Mouse (Mus musculus): ENCODE data around the gene Fbxw7. TPM values are rescaled to one million over a fixed set of nuclear protein-coding genes. Genes with fewer than 3 reads are reported as not detected.

The Fbxw7 gene
- 12.4 and 12.9 TPM in 2 replicates for polyA plus RNA-seq (2015; fragmentation: Nextera tagmentation; extraction: Ambion mirVana)

- WGBS, result under 1% methylated on average over 62 of the region's 76 CpGs
- Histone ChIP-seq H3K4me1 (ENCODE audit: control insufficient read depth, insufficient read depth, low read length) (peaks cover 17% of the 10 kb centered on the region), H3K4me2 (ENCODE audit: low read depth, low read length) (peak within 1 kb of the TSS; percentile 86), H3K9me3 (replicated peaks; ENCODE audit: control insufficient read depth, low read length) (no peaks in the 10 kb centered on the region), H3K36me3 (ENCODE audit: control insufficient read depth, insufficient read depth, low read length) (no peaks in the 10 kb centered on the region), H3K4me3 (replicated peaks; ENCODE audit: low read length) (peak within 1 kb of the TSS; percentile 97), H3K27ac (ENCODE audit: low read length) (peak within 1 kb of the TSS; percentile 98), H3K27me3 (ENCODE audit: control insufficient read depth, insufficient read depth, low read length) (no peaks in the 10 kb centered on the region), H3K9ac (ENCODE audit: low read length) (peak within 1 kb of the TSS; percentile 91)
- ATAC-seq (ENCODE audit: insufficient read depth, low FRiP score), result peak; percentile 41
Measured at GRCm38 (mm10) chr3:84814762-84815381, at the start of gene Fbxw7. Gene Fbxw7, plus strand, starts transcription at chr3:84815268.

GRCm38 (mm10) chr3:84768940-84769339, 46.1 kb upstream of the Fbxw7 start:
- 0 out of 2 replicates have a peak, but pooled peaks cover 2% of the 10 kb centered on the region for H3K4me1 ChIP-seq (ENCODE audit: control insufficient read depth, insufficient read depth, low read length)
- H3K27ac ChIP-seq (ENCODE audit: low read length), result no peak overlapping the region
- no peaks in the 10 kb centered on the region for H3K27me3 ChIP-seq (ENCODE audit: control insufficient read depth, insufficient read depth, low read length)
- ATAC-seq (ENCODE audit: insufficient read depth, low FRiP score), result no peak
- H3K9ac ChIP-seq (ENCODE audit: low read length), result no peak overlapping the region
- 87% methylated on average over 4 of the region's 4 CpGs for WGBS
- H3K4me2 ChIP-seq (ENCODE audit: low read depth, low read length), result no peak overlapping the region
- H3K36me3 ChIP-seq (ENCODE audit: control insufficient read depth, insufficient read depth, low read length), result no peaks in the 10 kb centered on the region
- H3K9me3 ChIP-seq (replicated peaks; ENCODE audit: control insufficient read depth, low read length), result no peaks in the 10 kb centered on the region
- no peak overlapping the region for H3K4me3 ChIP-seq (replicated peaks; ENCODE audit: low read length)

GRCm38 (mm10) chr3:84769411-84769810, 45.7 kb upstream of the Fbxw7 start:
- Histone ChIP-seq H3K27me3 (ENCODE audit: control insufficient read depth, insufficient read depth, low read length) (no peaks in the 10 kb centered on the region), H3K9ac (ENCODE audit: low read length) (no peak overlapping the region), H3K4me2 (ENCODE audit: low read depth, low read length) (no peak overlapping the region), H3K4me1 (ENCODE audit: control insufficient read depth, insufficient read depth, low read length) (0 out of 2 replicates have a peak, but pooled peaks cover 3% of the 10 kb centered on the region), H3K4me3 (replicated peaks; ENCODE audit: low read length) (no peak overlapping the region), H3K27ac (ENCODE audit: low read length) (no peak overlapping the region), H3K36me3 (ENCODE audit: control insufficient read depth, insufficient read depth, low read length) (no peaks in the 10 kb centered on the region), H3K9me3 (replicated peaks; ENCODE audit: control insufficient read depth, low read length) (no peaks in the 10 kb centered on the region)
- 72% methylated on average over 6 of the region's 6 CpGs for WGBS
- no peak for ATAC-seq (ENCODE audit: insufficient read depth, low FRiP score)

- no peak for ATAC-seq (ENCODE audit: insufficient read depth, low FRiP score)
- WGBS, result 80% methylated on average over 6 of the region's 6 CpGs
Measured at GRCm38 (mm10) chr3:84770518-84770917, 44.5 kb upstream of the Fbxw7 start.

GRCm38 (mm10) chr3:84771980-84772379, 43.1 kb upstream of the Fbxw7 start:
- H3K4me2 ChIP-seq (ENCODE audit: low read depth, low read length), result no peak overlapping the region
- H3K9me3 ChIP-seq (replicated peaks; ENCODE audit: control insufficient read depth, low read length), result no peaks in the 10 kb centered on the region
- H3K27me3 ChIP-seq (ENCODE audit: control insufficient read depth, insufficient read depth, low read length), result no peaks in the 10 kb centered on the region
- H3K9ac ChIP-seq (ENCODE audit: low read length), result no peak overlapping the region
- 53% methylated on average over 2 of the region's 2 CpGs for WGBS
- ATAC-seq (ENCODE audit: insufficient read depth, low FRiP score), result peak; percentile 74; the same call in 1 of the 2 replicates
- no peaks in the 10 kb centered on the region for H3K36me3 ChIP-seq (ENCODE audit: control insufficient read depth, insufficient read depth, low read length)
- peaks cover 12% of the 10 kb centered on the region; the same call in 1 of the 2 replicates for H3K4me1 ChIP-seq (ENCODE audit: control insufficient read depth, insufficient read depth, low read length)
- H3K4me3 ChIP-seq (replicated peaks; ENCODE audit: low read length), result no peak overlapping the region
- no peak overlapping the region for H3K27ac ChIP-seq (ENCODE audit: low read length)

More at GRCm38 (mm10) chr3:84770518-84770917, 44.5 kb upstream of the Fbxw7 start:
- Histone ChIP-seq H3K9ac (ENCODE audit: low read length) (no peak overlapping the region), H3K27ac (ENCODE audit: low read length) (no peak overlapping the region), H3K4me2 (ENCODE audit: low read depth, low read length) (no peak overlapping the region), H3K4me1 (ENCODE audit: control insufficient read depth, insufficient read depth, low read length) (peaks cover 8% of the 10 kb centered on the region; the same call in 1 of the 2 replicates), H3K9me3 (replicated peaks; ENCODE audit: control insufficient read depth, low read length) (no peaks in the 10 kb centered on the region), H3K27me3 (ENCODE audit: control insufficient read depth, insufficient read depth, low read length) (no peaks in the 10 kb centered on the region), H3K4me3 (replicated peaks; ENCODE audit: low read length) (no peak overlapping the region), H3K36me3 (ENCODE audit: control insufficient read depth, insufficient read depth, low read length) (no peaks in the 10 kb centered on the region)

GRCm38 (mm10) chr3:84774246-84775066, 40.6 kb upstream of the Fbxw7 start:
- H3K9ac ChIP-seq (ENCODE audit: low read length), result no peak overlapping the region
- no peak for ATAC-seq (ENCODE audit: insufficient read depth, low FRiP score)
- 40% methylated on average over 8 of the region's 8 CpGs for WGBS
- peaks cover 12% of the 10 kb centered on the region; the same call in 1 of the 2 replicates for H3K4me1 ChIP-seq (ENCODE audit: control insufficient read depth, insufficient read depth, low read length)
- no peak overlapping the region for H3K4me2 ChIP-seq (ENCODE audit: low read depth, low read length)
- H3K9me3 ChIP-seq (replicated peaks; ENCODE audit: control insufficient read depth, low read length), result no peaks in the 10 kb centered on the region
- peak overlapping the region; percentile 80 for H3K27ac ChIP-seq (ENCODE audit: low read length)
- H3K36me3 ChIP-seq (ENCODE audit: control insufficient read depth, insufficient read depth, low read length), result no peaks in the 10 kb centered on the region
- no peak overlapping the region for H3K4me3 ChIP-seq (replicated peaks; ENCODE audit: low read length)
- H3K27me3 ChIP-seq (ENCODE audit: control insufficient read depth, insufficient read depth, low read length), result no peaks in the 10 kb centered on the region

GRCm38 (mm10) chr3:84775067-84775423, 40.0 kb upstream of the Fbxw7 start:
- Histone ChIP-seq H3K4me1 (ENCODE audit: control insufficient read depth, insufficient read depth, low read length) (peaks cover 12% of the 10 kb centered on the region; the same call in 1 of the 2 replicates), H3K27ac (ENCODE audit: low read length) (peak overlapping the region; percentile 80)

GRCm38 (mm10) chr3:84775577-84775976, 39.5 kb upstream of the Fbxw7 start:
- Histone ChIP-seq H3K27ac (ENCODE audit: low read length) (peak overlapping the region; percentile 80), H3K36me3 (ENCODE audit: control insufficient read depth, insufficient read depth, low read length) (no peaks in the 10 kb centered on the region), H3K9ac (ENCODE audit: low read length) (no peak overlapping the region), H3K4me1 (ENCODE audit: control insufficient read depth, insufficient read depth, low read length) (peaks cover 12% of the 10 kb centered on the region; the same call in 1 of the 2 replicates), H3K27me3 (ENCODE audit: control insufficient read depth, insufficient read depth, low read length) (no peaks in the 10 kb centered on the region), H3K9me3 (replicated peaks; ENCODE audit: control insufficient read depth, low read length) (no peaks in the 10 kb centered on the region), H3K4me2 (ENCODE audit: low read depth, low read length) (no peak overlapping the region), H3K4me3 (replicated peaks; ENCODE audit: low read length) (no peak overlapping the region)
- WGBS, result 47% methylated on average over 4 of the region's 4 CpGs
- no peak for ATAC-seq (ENCODE audit: insufficient read depth, low FRiP score)

More at GRCm38 (mm10) chr3:84775067-84775423, 40.0 kb upstream of the Fbxw7 start:
- no peaks in the 10 kb centered on the region for H3K27me3 ChIP-seq (ENCODE audit: control insufficient read depth, insufficient read depth, low read length)
- no peaks in the 10 kb centered on the region for H3K36me3 ChIP-seq (ENCODE audit: control insufficient read depth, insufficient read depth, low read length)
- ATAC-seq (ENCODE audit: insufficient read depth, low FRiP score), result no peak
- H3K9ac ChIP-seq (ENCODE audit: low read length), result no peak overlapping the region
- H3K9me3 ChIP-seq (replicated peaks; ENCODE audit: control insufficient read depth, low read length), result no peaks in the 10 kb centered on the region
- no peak overlapping the region for H3K4me3 ChIP-seq (replicated peaks; ENCODE audit: low read length)
- WGBS, result 58% methylated on average over 6 of the region's 6 CpGs
- no peak overlapping the region for H3K4me2 ChIP-seq (ENCODE audit: low read depth, low read length)

GRCm38 (mm10) chr3:84776084-84776483, 39.0 kb upstream of the Fbxw7 start:
- Histone ChIP-seq H3K36me3 (ENCODE audit: control insufficient read depth, insufficient read depth, low read length) (no peaks in the 10 kb centered on the region), H3K27ac (ENCODE audit: low read length) (peak overlapping the region; percentile 80), H3K4me3 (replicated peaks; ENCODE audit: low read length) (no peak overlapping the region), H3K4me1 (ENCODE audit: control insufficient read depth, insufficient read depth, low read length) (peaks cover 12% of the 10 kb centered on the region; the same call in 1 of the 2 replicates), H3K9ac (ENCODE audit: low read length) (no peak overlapping the region), H3K4me2 (ENCODE audit: low read depth, low read length) (no peak overlapping the region), H3K27me3 (ENCODE audit: control insufficient read depth, insufficient read depth, low read length) (no peaks in the 10 kb centered on the region), H3K9me3 (replicated peaks; ENCODE audit: control insufficient read depth, low read length) (no peaks in the 10 kb centered on the region)
- ATAC-seq (ENCODE audit: insufficient read depth, low FRiP score), result no peak; the same call in 1 of the 2 replicates
- WGBS, result 74% methylated on average over 1 of the region's 1 CpGs

All from stomach, embryonic 16.5 days (tissue).